Mouse (Mus musculus) embryonic facial prominence, embryonic 12.5 days (tissue): ENCODE data around the gene Map2k5. TPM values are rescaled to one million over a fixed set of nuclear protein-coding genes. Genes with fewer than 3 reads are reported as not detected.

Experiments used
- ATAC-seq: fragments of 200-750 bp; cut with Nextera tagmentation; 2 replicates; pipeline ENCODE4 v1.8.0; 2017; ENCODE audit not compliant: insufficient number of reproducible peaks, insufficient read depth, low FRiP score, low TSS enrichment
- H3K27ac ChIP-seq: fragments of 300-500 bp; sonication (generic); 2 replicates; pipeline ENCODE4 v1.5.1; 2016; ENCODE audit warnings: mild to moderate bottlenecking
- H3K27me3 ChIP-seq: fragments of 300-500 bp; sonication (generic); 2 replicates; pipeline ENCODE4 v1.6.1; 2016; ENCODE audit warnings: mild to moderate bottlenecking, moderate library complexity
- H3K36me3 ChIP-seq: fragments of 300-500 bp; sonication (generic); 2 replicates; pipeline ENCODE4 v1.6.1; 2016; ENCODE audit warnings: mild to moderate bottlenecking
- H3K4me1 ChIP-seq: fragments of 300-500 bp; sonication (generic); 2 replicates; pipeline ENCODE4 v1.6.1; 2016
- H3K4me2 ChIP-seq: fragments of 300-500 bp; sonication (generic); replicated peaks from 2 replicates; pipeline ENCODE4 v1.6.1; 2016; ENCODE audit warnings: mild to moderate bottlenecking, moderate library complexity
- H3K4me3 ChIP-seq: fragments of 300-500 bp; sonication (generic); 2 replicates; pipeline ENCODE4 v1.5.1; 2016; ENCODE audit warnings: mild to moderate bottlenecking
- H3K9ac ChIP-seq: fragments of 300-500 bp; sonication (generic); 2 replicates; pipeline ENCODE4 v1.6.1; 2016; ENCODE audit warnings: mild to moderate bottlenecking, moderate library complexity
- H3K9me3 ChIP-seq: fragments of 300-500 bp; sonication (generic); 2 replicates; pipeline ENCODE4 v1.6.1; 2016; ENCODE audit warnings: mild to moderate bottlenecking, moderate library complexity
- whole genome bisulfite sequencing: fragments of 180-500 bp; shearing (Covaris S2); methylation state at CpG from one replicate; pipeline ENCODE4 v1.1.7; 2016; 5-methylcytosine and 5-hydroxymethylcytosine counted together
- polyA plus RNA-seq: library from polyadenylated mRNA; unstranded; fragments of >200 nt; fragmentation: Nextera tagmentation; extraction: Ambion mirVana; gene quantifications from 2 replicates; pipeline ENCODE4 v1.2.1, GENCODE M21; 2016

Map2k5 gene
- polyA plus RNA-seq, 1 experiment from 2014 or later, result 43.7 TPM

DNA sequence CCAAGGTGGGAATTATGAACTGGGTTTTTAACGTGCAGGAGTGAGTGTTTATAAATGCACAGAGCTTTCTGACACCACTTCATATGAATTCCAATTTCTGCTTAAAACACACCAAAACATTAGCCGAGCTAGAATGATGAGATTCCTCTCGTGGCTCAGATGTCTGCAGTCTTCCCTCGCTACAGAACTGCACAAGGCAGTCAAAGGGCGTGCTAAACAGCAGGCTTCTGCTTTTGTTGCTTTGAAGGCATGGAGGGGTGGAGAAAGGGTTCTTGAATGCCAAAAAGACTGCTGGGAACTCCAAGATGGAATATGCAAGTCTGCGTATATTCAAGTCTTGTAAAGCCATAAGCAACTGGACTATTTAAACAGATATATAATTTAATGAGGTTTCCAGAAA, 38.4 kb downstream of the Map2k5 start:
- H3K4me2 ChIP-seq, result no peak overlapping the region
- no peak overlapping the region for H3K9ac ChIP-seq
- no peaks in the 10 kb centered on the region for H3K9me3 ChIP-seq
- WGBS, result 33% methylated on average over 6 of the region's 6 CpGs
- no peak overlapping the region for H3K4me3 ChIP-seq
- no peak for ATAC-seq
- H3K36me3 ChIP-seq, result peaks cover 24% of the 10 kb centered on the region
- peaks cover 15% of the 10 kb centered on the region; the same call in 1 of the 2 replicates for H3K4me1 ChIP-seq
- H3K27ac ChIP-seq, result no peak overlapping the region
- H3K27me3 ChIP-seq, result no peaks in the 10 kb centered on the region

DNA sequence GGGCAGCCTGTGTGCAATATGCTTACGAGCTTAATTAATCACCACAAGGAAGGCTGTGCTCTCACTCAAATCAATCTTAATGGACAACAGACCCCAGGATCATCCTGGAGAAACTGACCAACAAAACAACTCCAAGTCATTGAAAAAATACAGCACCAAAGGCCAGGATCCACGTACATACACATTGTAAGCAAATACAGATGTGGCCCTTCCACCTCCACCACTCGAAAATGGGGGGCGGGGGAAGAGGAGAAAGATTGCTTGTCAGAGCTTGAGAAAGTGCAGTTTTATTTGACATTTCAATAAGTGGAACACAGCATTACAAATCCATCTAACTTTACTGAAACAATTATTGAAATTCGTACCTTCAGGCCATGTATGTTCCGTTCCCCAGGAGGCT, 39.0 kb downstream of the Map2k5 start:
- Histone ChIP-seq H3K9ac (no peak overlapping the region), H3K4me2 (no peak overlapping the region), H3K4me1 (peaks cover 15% of the 10 kb centered on the region; the same call in 1 of the 2 replicates), H3K27me3 (no peaks in the 10 kb centered on the region), H3K9me3 (no peaks in the 10 kb centered on the region), H3K27ac (no peak overlapping the region), H3K4me3 (no peak overlapping the region), H3K36me3 (peaks cover 29% of the 10 kb centered on the region)
- WGBS, result 30% methylated on average over 6 of the region's 6 CpGs
- ATAC-seq, result no peak

GRCm38 (mm10) chr9:63335816-63336215, 41.9 kb downstream of the Map2k5 start:
- Histone ChIP-seq H3K36me3 (peaks cover 42% of the 10 kb centered on the region), H3K4me3 (no peak overlapping the region), H3K9me3 (no peaks in the 10 kb centered on the region), H3K27ac (no peak overlapping the region), H3K9ac (no peak overlapping the region), H3K4me1 (peaks cover 15% of the 10 kb centered on the region; the same call in 1 of the 2 replicates), H3K27me3 (no peaks in the 10 kb centered on the region), H3K4me2 (no peak overlapping the region)
- ATAC-seq, result no peak
- WGBS, result 94% methylated on average over 4 of the region's 4 CpGs

DNA sequence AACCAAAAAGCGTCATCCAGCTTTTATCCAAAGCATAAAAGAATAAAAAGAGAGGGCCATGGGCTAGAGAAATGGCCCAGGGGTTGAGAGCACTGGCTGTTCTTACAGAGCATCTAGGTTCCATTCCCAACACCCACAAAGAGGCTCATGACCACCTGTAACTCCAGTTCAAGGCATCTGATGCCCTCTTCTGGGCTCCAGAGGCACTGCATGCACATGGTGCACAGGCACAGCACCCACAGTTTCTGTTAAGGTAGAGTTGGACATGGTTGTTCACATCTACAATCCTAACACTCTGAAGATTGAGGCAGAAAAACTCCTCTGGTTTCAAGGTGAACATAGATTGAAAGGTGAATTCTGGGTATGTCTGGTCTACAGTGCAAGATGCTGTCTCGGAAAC, 44.6 kb downstream of the Map2k5 start:
- ATAC-seq, result no peak
- peaks cover 49% of the 10 kb centered on the region for H3K36me3 ChIP-seq
- no peaks in the 10 kb centered on the region for H3K9me3 ChIP-seq
- no peak overlapping the region for H3K27ac ChIP-seq
- no peaks in the 10 kb centered on the region for H3K27me3 ChIP-seq
- 0 out of 2 replicates have a peak, but pooled peaks cover 2% of the 10 kb centered on the region for H3K4me1 ChIP-seq
- WGBS, result 94% methylated on average over 2 of the region's 2 CpGs
- H3K9ac ChIP-seq, result no peak overlapping the region
- no peak overlapping the region for H3K4me2 ChIP-seq
- no peak overlapping the region for H3K4me3 ChIP-seq

DNA sequence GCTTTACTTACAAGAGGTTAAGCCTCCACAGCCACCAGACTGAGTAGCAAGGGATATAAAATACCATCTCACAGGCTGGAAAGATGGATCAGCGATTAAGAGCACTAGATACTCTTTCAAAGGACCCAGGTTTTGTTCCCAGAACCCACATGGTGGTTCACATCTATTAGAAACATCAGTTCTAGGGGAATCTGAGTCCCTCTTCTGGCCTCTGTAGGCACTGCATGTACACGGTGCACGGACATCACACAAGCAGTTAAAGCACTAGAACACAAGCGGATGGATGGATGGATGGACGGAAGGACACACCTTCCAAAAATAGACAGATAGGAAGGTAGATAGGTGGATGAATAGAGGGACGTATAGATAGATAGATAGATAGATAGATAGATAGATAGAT, 46.5 kb downstream of the Map2k5 start:
- no peak for ATAC-seq
- Histone ChIP-seq H3K4me2 (no peak overlapping the region), H3K27me3 (no peaks in the 10 kb centered on the region), H3K9me3 (no peaks in the 10 kb centered on the region), H3K9ac (no peak overlapping the region), H3K4me3 (no peak overlapping the region), H3K27ac (no peak overlapping the region), H3K36me3 (peaks cover 43% of the 10 kb centered on the region), H3K4me1 (no peaks in the 10 kb centered on the region)
- 92% methylated on average over 6 of the region's 6 CpGs for WGBS

DNA sequence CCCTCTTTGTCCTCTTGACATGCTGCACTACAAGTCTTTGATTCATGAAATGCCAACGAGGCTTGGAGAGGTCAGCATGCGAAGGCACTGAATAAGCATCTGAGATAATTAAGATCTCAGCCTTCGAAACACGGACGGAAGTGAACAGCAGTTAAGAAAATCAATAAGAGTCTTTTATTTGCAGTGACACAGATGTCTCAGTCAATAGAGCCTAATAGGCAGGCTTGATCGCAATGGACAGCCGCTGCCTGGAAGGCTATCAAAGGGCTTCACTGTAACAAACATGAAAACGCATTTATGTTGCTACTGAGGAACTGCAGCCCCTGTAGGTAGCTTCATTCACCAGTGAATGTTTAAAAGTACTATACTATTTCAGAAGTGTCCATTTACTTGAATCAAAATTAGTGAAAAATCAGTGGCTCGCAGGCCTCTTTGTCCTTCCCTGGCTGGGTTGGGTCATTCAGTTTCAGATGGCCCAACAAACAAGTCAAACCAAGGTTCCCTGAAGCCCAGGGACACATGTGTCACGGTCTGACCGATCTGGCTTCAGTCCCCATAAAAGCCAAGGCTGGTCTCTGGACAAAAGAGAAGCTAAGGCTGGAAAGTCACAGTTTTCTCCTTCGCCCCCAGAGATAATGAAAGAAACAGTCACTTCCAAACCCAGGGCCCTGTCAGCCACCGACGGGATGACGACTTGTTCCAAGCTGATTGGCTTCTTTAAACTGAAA, 48.6 kb downstream of the Map2k5 start:
- WGBS, result 82% methylated on average over 15 of the region's 15 CpGs
- no peaks in the 10 kb centered on the region for H3K27me3 ChIP-seq
- no peak for ATAC-seq
- H3K36me3 ChIP-seq, result peaks cover 25% of the 10 kb centered on the region
- H3K9me3 ChIP-seq, result no peaks in the 10 kb centered on the region
- no peak overlapping the region for H3K27ac ChIP-seq
- no peak overlapping the region for H3K4me3 ChIP-seq
- H3K9ac ChIP-seq, result no peak overlapping the region
- H3K4me2 ChIP-seq, result no peak overlapping the region
- H3K4me1 ChIP-seq, result no peaks in the 10 kb centered on the region

DNA sequence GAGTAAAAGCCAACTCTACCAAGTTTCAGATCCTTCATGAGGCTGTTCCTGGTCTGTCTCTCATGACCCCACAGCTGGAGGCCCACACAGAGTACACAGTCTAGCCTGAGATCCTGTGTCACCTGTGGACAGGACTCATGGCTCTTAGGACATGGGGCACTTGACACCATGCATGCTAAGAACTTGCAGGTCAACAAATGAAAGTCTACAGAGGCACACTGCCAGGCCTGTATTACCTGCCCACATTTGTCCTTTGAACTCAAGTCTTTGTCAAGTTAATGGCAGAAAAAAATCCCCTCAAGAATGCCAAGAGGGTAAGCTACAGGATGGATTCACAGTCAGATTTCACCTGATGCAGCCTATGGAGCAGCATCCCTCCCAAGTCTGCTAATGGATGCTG, 62.5 kb downstream of the Map2k5 start:
- 0 out of 2 replicates have a peak, but pooled peaks cover 8% of the 10 kb centered on the region for H3K36me3 ChIP-seq
- no peak for ATAC-seq
- no peak overlapping the region for H3K9ac ChIP-seq
- H3K4me2 ChIP-seq, result no peak overlapping the region
- H3K4me3 ChIP-seq, result no peak overlapping the region
- H3K27me3 ChIP-seq, result no peaks in the 10 kb centered on the region
- H3K4me1 ChIP-seq, result 0 out of 2 replicates have a peak, but pooled peaks cover 15% of the 10 kb centered on the region
- H3K9me3 ChIP-seq, result no peaks in the 10 kb centered on the region
- no peak overlapping the region for H3K27ac ChIP-seq

DNA sequence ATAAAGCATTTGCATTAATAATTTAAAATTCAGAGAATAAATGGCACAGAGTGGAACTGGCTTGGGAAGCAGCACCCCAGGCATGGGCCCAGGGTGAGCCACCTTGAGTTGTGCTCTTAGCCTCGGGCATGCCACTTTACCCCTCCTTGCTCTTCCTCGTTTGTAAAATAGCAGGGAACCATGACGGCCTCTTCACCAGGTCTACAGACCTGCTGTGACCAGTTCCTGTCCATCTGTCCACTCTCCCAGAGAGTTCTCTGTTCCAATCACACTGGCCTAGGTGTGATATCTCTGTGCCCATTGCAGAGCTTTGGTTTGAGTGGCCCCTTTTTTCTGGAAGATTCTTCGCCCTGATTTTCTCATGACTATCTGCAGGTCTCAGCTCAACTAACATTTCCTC, 63.6 kb downstream of the Map2k5 start:
- no peaks in the 10 kb centered on the region for H3K27me3 ChIP-seq
- no peak overlapping the region for H3K27ac ChIP-seq
- no peaks in the 10 kb centered on the region for H3K36me3 ChIP-seq
- H3K4me2 ChIP-seq, result no peak overlapping the region
- ATAC-seq, result no peak
- H3K4me3 ChIP-seq, result no peak overlapping the region
- H3K4me1 ChIP-seq, result peaks cover 16% of the 10 kb centered on the region; the same call in 1 of the 2 replicates
- H3K9me3 ChIP-seq, result no peaks in the 10 kb centered on the region
- H3K9ac ChIP-seq, result no peak overlapping the region
- 73% methylated on average over 4 of the region's 4 CpGs for WGBS

DNA sequence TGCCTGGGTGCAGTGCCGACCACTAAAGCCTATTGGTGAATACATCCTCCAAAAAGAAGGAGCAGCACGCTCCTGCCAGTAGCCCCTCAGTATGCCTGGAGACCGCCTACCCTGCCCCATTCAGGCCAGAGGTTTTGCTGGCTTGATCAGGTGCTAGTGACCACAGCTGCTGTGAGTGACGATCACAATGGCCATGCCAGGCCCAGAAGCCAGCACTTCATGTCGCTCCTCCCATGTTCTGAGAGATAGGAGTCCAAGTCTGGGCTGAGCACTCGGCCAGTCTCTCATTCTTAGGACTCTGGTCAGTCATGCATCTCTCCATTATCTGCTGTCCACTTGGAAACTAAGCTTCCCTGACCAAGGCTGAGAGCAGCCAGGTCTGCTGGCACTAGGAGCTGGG, 67.7 kb downstream of the Map2k5 start:
- ATAC-seq, result no peak
- H3K27me3 ChIP-seq, result no peaks in the 10 kb centered on the region
- H3K4me3 ChIP-seq, result no peak overlapping the region
- WGBS, result 90% methylated on average over 6 of the region's 6 CpGs
- H3K9ac ChIP-seq, result no peak overlapping the region
- no peaks in the 10 kb centered on the region for H3K36me3 ChIP-seq
- no peak overlapping the region for H3K4me2 ChIP-seq
- H3K9me3 ChIP-seq, result no peaks in the 10 kb centered on the region
- H3K4me1 ChIP-seq, result peaks cover 21% of the 10 kb centered on the region; the same call in 1 of the 2 replicates
- no peak overlapping the region for H3K27ac ChIP-seq

DNA sequence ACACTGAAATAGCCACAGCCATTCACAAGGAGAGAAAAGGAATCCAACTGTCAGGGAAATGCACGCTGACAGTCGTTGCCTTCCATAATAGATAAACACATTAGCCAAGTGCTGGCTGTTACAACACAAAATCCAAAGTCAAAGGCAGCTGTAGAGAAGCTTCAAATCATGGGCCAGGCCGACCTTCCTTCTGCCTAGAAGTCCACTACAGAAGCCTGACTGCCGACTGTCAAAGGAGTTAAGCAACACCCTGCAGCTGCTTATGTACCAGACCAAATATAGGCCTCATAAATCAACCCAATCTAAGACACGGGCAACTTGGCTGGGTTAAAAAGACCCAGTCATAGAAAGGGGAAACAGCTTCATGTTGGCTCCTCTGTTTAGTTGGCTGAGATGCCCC, 68.7 kb downstream of the Map2k5 start:
- no peak overlapping the region for H3K4me2 ChIP-seq
- H3K36me3 ChIP-seq, result no peaks in the 10 kb centered on the region
- H3K27ac ChIP-seq, result no peak overlapping the region
- H3K4me1 ChIP-seq, result peaks cover 21% of the 10 kb centered on the region; the same call in 1 of the 2 replicates
- 64% methylated on average over 5 of the region's 5 CpGs for WGBS
- no peak overlapping the region for H3K9ac ChIP-seq
- no peaks in the 10 kb centered on the region for H3K27me3 ChIP-seq
- H3K4me3 ChIP-seq, result no peak overlapping the region
- no peak for ATAC-seq
- H3K9me3 ChIP-seq, result no peaks in the 10 kb centered on the region

DNA sequence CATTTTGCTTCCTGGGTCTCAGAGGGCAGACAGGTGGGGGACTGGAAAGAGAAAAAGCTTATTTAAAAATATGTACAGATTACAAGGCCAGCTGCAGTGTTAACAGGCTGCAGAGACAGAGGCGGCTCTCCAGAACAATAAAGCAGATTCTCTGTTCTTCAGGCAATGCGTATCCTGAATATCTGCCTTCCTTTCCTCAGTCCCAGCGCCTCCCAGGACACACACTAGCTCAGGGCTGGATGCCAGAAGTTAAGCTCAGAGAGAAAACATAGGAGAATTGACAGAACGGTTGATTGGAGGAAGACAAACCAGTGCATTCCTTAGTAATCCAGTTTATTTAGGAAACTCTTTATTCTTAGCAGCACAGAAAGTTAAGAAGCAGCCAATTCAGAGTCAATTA, 69.3 kb downstream of the Map2k5 start:
- Histone ChIP-seq H3K27me3 (no peaks in the 10 kb centered on the region), H3K9ac (no peak overlapping the region), H3K27ac (no peak overlapping the region), H3K9me3 (no peaks in the 10 kb centered on the region), H3K4me2 (no peak overlapping the region), H3K36me3 (no peaks in the 10 kb centered on the region), H3K4me3 (no peak overlapping the region), H3K4me1 (peaks cover 21% of the 10 kb centered on the region; the same call in 1 of the 2 replicates)
- no peak for ATAC-seq
- 49% methylated on average over 4 of the region's 4 CpGs for WGBS

DNA sequence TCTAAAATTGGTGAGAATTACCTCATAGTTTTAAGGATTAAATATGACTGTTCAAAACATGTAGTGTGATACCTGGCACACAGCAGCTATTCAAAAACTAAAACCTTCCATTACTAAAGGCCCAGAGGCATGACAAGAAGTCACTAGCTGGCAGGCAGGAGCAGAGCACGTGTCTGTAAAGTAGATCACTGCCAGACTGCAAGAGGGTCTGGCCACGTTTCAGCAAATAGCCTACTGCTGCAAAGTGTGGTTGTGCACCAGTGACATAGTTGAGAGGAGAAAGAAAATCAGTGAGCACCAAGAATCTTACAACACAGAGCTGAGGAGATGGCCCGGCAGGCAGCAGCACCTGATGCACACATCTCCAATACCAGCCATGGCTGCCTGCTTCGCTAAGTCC, 75.2 kb downstream of the Map2k5 start:
- Histone ChIP-seq H3K9me3 (no peaks in the 10 kb centered on the region), H3K4me2 (no peak overlapping the region), H3K36me3 (0 out of 2 replicates have a peak, but pooled peaks cover 15% of the 10 kb centered on the region), H3K4me1 (no peaks in the 10 kb centered on the region), H3K4me3 (no peak overlapping the region), H3K27me3 (no peaks in the 10 kb centered on the region), H3K9ac (no peak overlapping the region), H3K27ac (no peak overlapping the region)
- WGBS, result 80% methylated on average over 4 of the region's 4 CpGs
- ATAC-seq, result no peak
